Mouse (Mus musculus): ENCODE measurements at regions not wholly inside any gene's neighbourhood (a gene's known extent, or its start where the extent isn't known, plus 50 kb on each side); places are given as distances from the start of the nearest gene placed in this dataset.

DNA sequence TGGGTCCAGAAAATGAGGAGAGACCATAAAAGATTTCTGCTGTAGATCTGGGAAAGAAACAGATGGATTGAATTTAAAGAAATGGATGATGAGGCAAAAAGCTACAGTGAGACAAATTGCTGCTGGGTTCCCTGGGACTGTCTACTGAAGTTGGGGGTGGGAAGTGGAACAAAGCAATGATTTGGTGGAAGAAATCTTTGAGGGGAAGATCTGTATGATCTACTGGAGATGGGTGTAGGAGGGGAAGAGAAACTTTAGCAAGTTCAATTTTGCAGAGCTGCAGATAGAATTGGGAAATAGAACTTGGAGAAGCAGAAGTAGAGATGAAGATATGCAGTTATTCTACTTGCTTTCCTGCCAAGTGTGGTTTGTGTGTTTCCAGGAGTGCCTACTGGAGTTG lies 5478.8 kb downstream of the 9330182O14Rik start:
- DNase-seq (ENCODE audit: low read depth, low spot score) = no peak

DNA sequence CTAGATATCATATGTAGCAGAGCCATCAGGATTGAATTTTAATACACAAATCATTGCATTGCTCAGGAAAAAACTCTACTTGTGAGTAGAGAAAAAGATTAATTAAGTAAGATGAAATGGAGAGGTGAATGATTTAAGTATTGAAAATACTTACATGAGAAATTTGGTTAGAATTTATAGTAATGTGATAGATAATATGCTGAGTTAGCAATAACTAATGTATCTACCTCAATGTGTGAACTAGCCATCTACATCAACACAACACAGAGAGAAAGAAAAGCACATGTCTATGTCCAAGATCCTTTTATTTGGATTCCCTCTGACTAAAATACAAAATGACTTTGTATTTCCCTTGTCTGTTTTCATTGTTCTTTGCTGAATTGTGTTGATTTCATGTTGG lies 5512.1 kb downstream of the 9330182O14Rik start:
- DNase-seq (ENCODE audit: low read depth, low spot score) = no peak

DNA sequence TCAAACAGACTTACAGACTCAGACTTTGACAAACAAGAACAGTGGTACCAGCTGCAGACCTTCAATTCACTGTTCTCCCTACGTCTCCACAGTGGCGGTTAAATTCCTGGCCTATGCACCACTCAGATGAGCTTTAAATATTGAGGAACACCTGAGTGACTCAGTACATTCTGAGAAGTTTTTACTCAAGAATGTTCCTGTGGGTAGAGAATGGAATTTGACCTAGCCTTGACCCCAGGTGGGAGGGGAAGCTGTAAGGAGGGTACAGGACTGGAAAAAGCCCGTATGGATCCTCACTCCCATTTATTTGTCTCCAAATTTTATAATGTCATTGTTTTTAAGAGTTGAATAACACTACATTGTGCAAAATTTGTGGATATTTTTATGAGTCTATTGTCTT lies 5529.4 kb downstream of the 9330182O14Rik start:
- no peak for DNase-seq (ENCODE audit: low read depth, low spot score)

DNA sequence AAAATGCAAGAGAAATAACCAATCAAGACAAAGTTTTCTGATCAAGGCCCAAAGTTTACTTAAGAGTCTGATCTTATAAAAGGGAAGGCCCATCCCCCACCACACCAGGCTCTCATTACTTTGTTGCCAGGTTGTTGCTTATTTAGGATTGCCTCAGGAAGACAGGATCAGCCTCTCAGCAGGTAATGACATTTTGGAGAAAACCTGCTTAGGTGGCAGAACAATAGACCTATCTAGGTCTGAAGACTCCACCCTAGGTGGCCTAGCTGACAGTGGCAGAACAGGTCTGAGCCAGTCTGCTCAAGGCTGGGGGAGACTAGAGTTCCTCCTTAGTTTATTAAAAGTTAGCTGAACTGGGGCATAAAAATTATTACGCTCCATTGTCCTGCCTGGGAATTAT lies 5555.3 kb downstream of the 9330182O14Rik start:
- no peak for DNase-seq (ENCODE audit: low read depth, low spot score)

DNA sequence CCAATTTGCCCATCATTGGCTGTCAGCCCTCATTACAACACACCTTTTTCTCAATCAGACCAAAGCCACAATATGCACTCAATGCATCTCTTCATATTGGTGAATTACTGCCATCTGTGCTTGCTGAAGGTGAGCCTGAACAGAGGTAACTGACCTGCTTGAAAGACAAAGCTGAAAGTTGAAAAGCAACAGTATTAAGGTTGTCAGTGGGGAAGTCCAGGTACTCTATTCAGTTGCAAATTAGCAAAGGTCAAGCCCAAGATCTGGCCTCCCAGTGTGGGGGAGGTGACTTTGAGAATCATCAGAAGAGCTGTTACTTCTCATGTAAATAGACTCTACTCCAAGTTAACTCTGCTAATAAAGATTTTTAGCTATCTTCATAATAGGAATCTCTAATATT lies 5555.9 kb downstream of the 9330182O14Rik start:
- no peak for DNase-seq (ENCODE audit: low read depth, low spot score)

DNA sequence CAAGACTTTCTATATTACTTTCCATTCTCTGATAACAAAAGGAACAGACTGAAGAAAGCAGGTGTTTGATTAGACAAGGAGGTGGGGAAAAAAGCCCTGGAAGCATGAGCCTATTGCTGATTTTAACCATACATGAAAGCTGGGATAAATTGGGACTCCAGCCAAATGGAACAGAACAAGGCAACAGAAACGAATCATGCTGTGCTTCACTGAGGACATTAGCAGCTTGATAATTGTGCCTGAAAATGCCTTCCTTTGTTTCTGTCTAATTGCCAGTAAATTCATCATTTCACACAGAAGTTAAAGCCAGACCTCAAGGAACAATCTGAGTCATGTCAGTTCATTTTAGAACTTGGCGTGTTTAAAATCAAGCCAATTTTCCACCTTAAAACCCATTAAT lies 5576.9 kb downstream of the 9330182O14Rik start:
- peak; percentile 45 for DNase-seq (ENCODE audit: low read depth, low spot score)

DNA sequence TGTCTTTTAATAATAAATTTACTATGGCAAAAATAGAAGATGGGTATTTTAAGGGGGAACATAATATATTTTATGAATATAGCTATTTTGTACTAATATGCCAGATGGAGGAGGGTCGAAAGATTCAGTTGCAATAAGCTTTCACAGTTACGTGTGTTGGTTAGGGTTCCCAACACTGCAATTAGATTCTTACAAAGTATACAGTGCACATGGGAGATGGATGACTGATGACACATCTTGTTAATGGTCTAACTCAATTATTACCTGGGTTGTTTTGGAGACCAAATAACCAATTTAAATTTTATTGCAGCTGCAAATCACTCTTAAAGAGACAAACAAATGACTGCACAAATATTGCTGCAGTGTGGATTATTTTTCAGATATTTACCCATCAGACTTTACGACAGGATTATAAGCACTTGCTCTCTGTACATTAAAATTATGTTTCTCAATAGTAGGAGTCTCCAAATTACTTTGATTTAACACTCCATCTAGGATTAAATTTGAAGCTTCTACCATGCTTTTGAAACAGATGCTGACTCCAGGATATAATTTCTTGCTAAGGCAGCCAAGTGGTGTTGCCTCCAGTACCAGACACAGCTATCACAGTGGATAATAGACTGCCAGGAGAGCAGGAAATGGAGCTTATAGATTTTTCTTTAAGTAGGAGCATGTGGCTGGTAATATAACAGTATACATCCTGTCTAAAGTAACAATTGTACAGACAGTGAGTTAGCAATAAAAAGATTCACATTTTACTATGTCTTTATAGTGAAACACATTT lies 5596.4 kb downstream of the 9330182O14Rik start:
- no peak for DNase-seq (ENCODE audit: low read depth, low spot score)

DNA sequence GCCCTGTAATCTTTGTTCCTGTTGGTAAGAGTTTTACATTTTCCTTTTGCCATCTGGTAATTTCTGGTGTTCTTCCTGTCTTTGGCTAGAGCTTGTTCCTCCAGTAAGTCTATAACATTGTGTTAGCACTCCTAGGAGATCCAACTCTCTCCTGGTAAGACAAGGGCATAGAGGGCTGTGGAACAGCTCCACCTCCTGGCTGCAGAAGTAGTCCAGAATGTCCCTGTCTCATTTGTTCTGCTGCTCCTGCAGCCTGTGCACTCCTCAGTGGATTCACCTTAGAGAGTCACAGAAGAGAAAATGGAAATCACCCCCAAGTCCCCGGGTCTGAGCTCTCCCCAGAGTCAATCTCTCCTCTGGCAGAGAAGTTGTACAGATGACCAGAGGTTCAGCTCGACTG lies 5629.1 kb downstream of the 9330182O14Rik start:
- no peak for DNase-seq (ENCODE audit: low read depth, low spot score)

Data from brain, embryonic 18.5 days (tissue).